In genomic region chr8:18388353-18388752, GRCm38 (mm10) we compare ENCODE assay signal across 10 mouse cellular contexts.
DNase-seq lines count a peak whose midpoint lies in the region; ATAC-seq lines count a peak whose summit lies in the region.
"Had no signal": no experiment of that assay in that cellular context is flagged by ENCODE, and none has a peak within 500 bp of the region (broad histone marks: within the 10 kb centered on the region; RNA-seq: fewer than 3 reads in every experiment).

No protein-coding gene starts in this region.

- H3K4me3 ChIP-seq in liver, embryonic 12.5 days: no peak overlapping the region
- no peak overlapping the region for H3K4me3 ChIP-seq in hindbrain, embryonic 13.5 days
- H3K4me3 ChIP-seq: embryonic facial prominence, embryonic 15.5 days; lung, embryonic 15.5 days had no signal

- no peak overlapping the region for H3K9ac ChIP-seq in liver, embryonic 12.5 days
- no peak overlapping the region for H3K9ac ChIP-seq in hindbrain, embryonic 13.5 days
- H3K9ac ChIP-seq: embryonic facial prominence, embryonic 15.5 days; lung, embryonic 15.5 days had no signal

- no peaks in the 10 kb centered on the region for H3K36me3 ChIP-seq in liver, embryonic 12.5 days
- no peaks in the 10 kb centered on the region for H3K36me3 ChIP-seq in hindbrain, embryonic 13.5 days
- H3K36me3 ChIP-seq: embryonic facial prominence, embryonic 15.5 days; lung, embryonic 15.5 days had no signal

- DNase-seq in liver: peak; percentile 36
- peak; percentile 69 for DNase-seq in ZHBTc4 (ENCODE audit: low read depth, low spot score)
- DNase-seq in embryo, embryonic 10 days (ENCODE audit: low spot score): peak; percentile 86
- DNase-seq in left cerebral cortex, postnatal 36 days (ENCODE audit: low spot score in 2 of 2): peak; percentile 26 to 40
- DNase-seq in retina, adult 2 months (ENCODE audit: low read depth, low spot score): peak; percentile 8
- no peak for DNase-seq in gastrocnemius, adult 8-10 months (ENCODE audit: low spot score in 2 of 2)

- H3K4me1 ChIP-seq in liver, embryonic 12.5 days: no peaks in the 10 kb centered on the region
- H3K4me1 ChIP-seq in hindbrain, embryonic 13.5 days (replicated peaks): no peaks in the 10 kb centered on the region
- H3K4me1 ChIP-seq: embryonic facial prominence, embryonic 15.5 days; lung, embryonic 15.5 days had no signal

- H3K9me3 ChIP-seq in liver, embryonic 12.5 days (replicated peaks): no peaks in the 10 kb centered on the region
- no peaks in the 10 kb centered on the region for H3K9me3 ChIP-seq in hindbrain, embryonic 13.5 days
- H3K9me3 ChIP-seq: embryonic facial prominence, embryonic 15.5 days; lung, embryonic 15.5 days had no signal

- H3K4me2 ChIP-seq in liver, embryonic 12.5 days: no peak overlapping the region
- no peak overlapping the region for H3K4me2 ChIP-seq in hindbrain, embryonic 13.5 days
- H3K4me2 ChIP-seq: embryonic facial prominence, embryonic 15.5 days; lung, embryonic 15.5 days had no signal

- intact Hi-C loops in left cerebral cortex, postnatal 36 days (cut with DNase I): loop anchor here (5.0 to 10.0 kb wide), 2 partner anchors 176 to 816 kb away; no protein-coding TSS in a partner anchor

- WGBS in liver, embryonic 12.5 days (ENCODE audit: insufficient replicate concordance): 3% methylated on average over 5 of the region's 5 CpGs
- WGBS in hindbrain, embryonic 13.5 days: 5% methylated on average over 5 of the region's 5 CpGs

- H3K27ac ChIP-seq in liver, embryonic 12.5 days: no peak overlapping the region
- H3K27ac ChIP-seq in hindbrain, embryonic 13.5 days: no peak overlapping the region
- H3K27ac ChIP-seq: embryonic facial prominence, embryonic 15.5 days; lung, embryonic 15.5 days had no signal

- H3K27me3 ChIP-seq in liver, embryonic 12.5 days (replicated peaks): no peaks in the 10 kb centered on the region
- no peaks in the 10 kb centered on the region for H3K27me3 ChIP-seq in hindbrain, embryonic 13.5 days
- H3K27me3 ChIP-seq: embryonic facial prominence, embryonic 15.5 days; lung, embryonic 15.5 days had no signal

- no peak for ATAC-seq in liver, embryonic 12.5 days
- peak; percentile 80; the same call in 1 of the 2 replicates for ATAC-seq in hindbrain, embryonic 13.5 days (ENCODE audit: low FRiP score)

Comparison
In these comparisons a context has a peak if more than half of its experiments do, and no peak if none do; other contexts are left out.
1. DNase-seq: peak in liver (single experiment), ZHBTc4 (single experiment), embryo, embryonic 10 days (single experiment), left cerebral cortex, postnatal 36 days (2 of 2) and retina, adult 2 months (single experiment); none in gastrocnemius, adult 8-10 months (0 of 2).